Mouse (Mus musculus) neural tube, embryonic 12.5 days (tissue): ENCODE measurements around the gene Id2. TPM values are rescaled to one million over a fixed set of nuclear protein-coding genes. Genes with fewer than 3 reads are reported as not detected.

Experiments used
- ATAC-seq: fragments of 200-750 bp; cut with Nextera tagmentation; 2 replicates; pipeline ENCODE4 v1.8.0; 2017; ENCODE audit warnings: low read depth, mild to moderate bottlenecking, moderate TSS enrichment, moderate library complexity; ENCODE audit not compliant: low FRiP score
- H3K27ac ChIP-seq: fragments of 300-500 bp; sonication (generic); 2 replicates; pipeline ENCODE4 v1.5.1; 2016
- H3K27me3 ChIP-seq: fragments of 300-500 bp; sonication (generic); replicated peaks from 2 replicates; pipeline ENCODE4 v1.6.1; 2016; ENCODE audit warnings: mild to moderate bottlenecking
- H3K36me3 ChIP-seq: fragments of 300-500 bp; sonication (generic); 2 replicates; pipeline ENCODE4 v1.6.1; 2016; ENCODE audit warnings: mild to moderate bottlenecking
- H3K4me1 ChIP-seq: fragments of 300-500 bp; sonication (generic); 2 replicates; pipeline ENCODE4 v1.6.1; 2016
- H3K4me2 ChIP-seq: fragments of 300-500 bp; sonication (generic); replicated peaks from 2 replicates; pipeline ENCODE4 v1.6.1; 2016; ENCODE audit warnings: mild to moderate bottlenecking
- H3K4me3 ChIP-seq: fragments of 300-500 bp; sonication (generic); 2 replicates; pipeline ENCODE4 v1.5.1; 2016
- H3K9ac ChIP-seq: fragments of 300-500 bp; sonication (generic); 2 replicates; pipeline ENCODE4 v1.6.1; 2016; ENCODE audit warnings: mild to moderate bottlenecking
- H3K9me3 ChIP-seq: fragments of 300-500 bp; sonication (generic); 2 replicates; pipeline ENCODE4 v1.6.1; 2016; ENCODE audit warnings: mild to moderate bottlenecking
- WGBS: fragments of 180-500 bp; shearing (Covaris S2); methylation state at CpG from one replicate; pipeline ENCODE4 v1.1.7; 2016; 5-methylcytosine and 5-hydroxymethylcytosine counted together
- polyA plus RNA-seq: library from polyadenylated mRNA; unstranded; fragments of >200 nt; fragmentation: Nextera tagmentation; extraction: Ambion mirVana; gene quantifications from 2 replicates; pipeline ENCODE4 v1.2.1, GENCODE M21; 2016

Id2 gene
- polyA plus RNA-seq, result 203 and 211 TPM in 2 replicates

DNA sequence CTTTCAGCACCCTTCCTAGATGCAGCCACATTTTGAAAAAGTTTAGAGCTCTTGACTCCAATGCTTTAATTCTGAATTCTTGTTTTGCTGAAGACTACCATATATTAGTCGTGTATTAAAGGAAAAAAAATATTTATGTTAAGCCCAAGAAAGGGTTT lies at the start of gene Id2:
Gene Id2 (minus strand): TSS at position 89 of the 158 bp plus-strand sequence.
- peak within 1 kb of the TSS; percentile 96 for H3K4me2 ChIP-seq
- no peaks in the 10 kb centered on the region for H3K36me3 ChIP-seq
- WGBS, result 4% methylated on average over 1 of the region's 1 CpGs
- H3K4me1 ChIP-seq, result peaks cover 66% of the 10 kb centered on the region
- ATAC-seq, result no peak
- no peaks in the 10 kb centered on the region for H3K9me3 ChIP-seq
- no peaks in the 10 kb centered on the region for H3K27me3 ChIP-seq
- H3K9ac ChIP-seq, result peak within 1 kb of the TSS; percentile 33
- peak within 1 kb of the TSS; percentile 69 for H3K4me3 ChIP-seq
- peak within 1 kb of the TSS; percentile 91 for H3K27ac ChIP-seq

DNA sequence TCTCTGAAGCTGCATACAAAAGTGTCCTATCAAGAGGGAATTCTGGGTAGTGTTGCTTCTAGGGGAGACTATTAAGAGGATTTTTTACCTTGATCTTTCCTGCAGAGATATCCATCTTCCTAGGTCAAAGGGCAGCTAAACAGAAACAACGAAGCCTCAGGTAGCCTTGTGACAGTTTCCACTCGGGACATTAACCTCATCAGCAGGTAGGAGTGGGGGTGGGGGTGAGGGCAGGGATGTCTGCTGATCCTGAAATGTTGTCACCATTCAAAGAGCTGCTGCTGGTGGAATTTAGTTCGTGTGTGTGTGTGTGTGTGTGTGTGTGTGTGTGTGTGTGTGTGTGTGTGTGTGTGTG lies 48.4 kb upstream of the Id2 start:
- Histone ChIP-seq H3K9me3 (no peaks in the 10 kb centered on the region), H3K4me1 (no peaks in the 10 kb centered on the region; the same call in 1 of the 2 replicates), H3K4me3 (no peak overlapping the region), H3K27me3 (no peaks in the 10 kb centered on the region), H3K36me3 (no peaks in the 10 kb centered on the region), H3K27ac (no peak overlapping the region), H3K4me2 (no peak overlapping the region), H3K9ac (no peak overlapping the region)
- ATAC-seq, result no peak
- 70% methylated on average over 3 of the region's 3 CpGs for WGBS

DNA sequence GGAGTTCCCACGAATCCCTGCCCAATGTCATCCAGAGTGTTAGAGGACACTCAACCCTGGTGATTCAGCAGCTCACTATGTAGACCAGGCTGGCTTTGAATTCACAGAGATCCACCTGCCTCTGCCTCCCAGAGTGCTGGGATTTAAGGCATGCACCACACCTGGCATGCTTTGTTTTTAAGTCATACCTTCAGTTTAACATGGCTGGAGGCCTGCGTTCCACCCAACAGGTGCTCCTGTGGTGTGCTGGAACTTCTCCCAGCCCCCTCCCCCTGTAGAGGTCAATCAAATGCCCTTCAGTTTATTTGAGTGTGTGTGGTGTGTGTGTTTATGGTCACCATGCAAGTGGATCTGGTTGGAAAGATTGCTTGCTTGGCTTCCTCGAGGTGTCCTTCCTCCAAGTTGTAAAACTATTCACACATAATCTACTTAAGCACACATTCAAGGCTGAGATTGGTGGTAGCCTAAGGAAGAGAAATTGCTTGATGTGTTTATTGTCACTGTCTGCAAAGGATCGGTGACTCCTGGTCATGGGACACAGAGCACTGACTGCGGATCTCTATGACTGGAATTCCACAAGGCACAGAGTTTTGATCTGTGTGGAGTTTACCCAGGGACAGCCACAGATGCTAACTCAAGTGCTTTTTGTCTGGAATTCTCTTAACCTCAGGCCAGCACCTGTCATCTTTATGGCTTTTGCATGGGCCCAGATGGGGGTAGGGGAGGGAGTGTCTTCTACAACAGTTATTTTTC lies 47.8 kb upstream of the Id2 start:
- Histone ChIP-seq H3K36me3 (no peaks in the 10 kb centered on the region), H3K9me3 (no peaks in the 10 kb centered on the region), H3K27ac (no peak overlapping the region), H3K4me3 (no peak overlapping the region), H3K9ac (no peak overlapping the region), H3K4me2 (no peak overlapping the region), H3K4me1 (no peaks in the 10 kb centered on the region; the same call in 1 of the 2 replicates), H3K27me3 (no peaks in the 10 kb centered on the region)
- 59% methylated on average over 5 of the region's 5 CpGs for WGBS
- no peak for ATAC-seq

DNA sequence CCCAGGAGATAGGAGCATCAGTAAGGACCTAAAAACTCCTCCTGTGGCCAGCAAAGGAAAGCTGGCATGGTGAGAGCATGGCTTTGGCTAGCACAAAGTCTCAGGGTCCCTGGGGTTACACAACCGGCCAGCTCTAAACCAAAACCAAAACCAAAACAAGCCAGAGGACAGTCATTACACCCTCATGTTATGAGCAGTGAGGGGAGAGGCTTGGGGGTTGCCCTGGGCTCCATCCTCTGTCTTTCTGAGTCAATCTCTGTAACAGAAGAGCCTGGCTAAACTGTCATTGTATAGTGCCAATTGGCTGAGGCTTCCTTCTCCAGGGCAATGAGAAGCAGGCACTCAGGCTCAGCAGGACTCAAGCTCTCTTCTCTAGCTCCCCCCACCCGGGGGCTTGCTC lies 46.6 kb upstream of the Id2 start:
- no peak for ATAC-seq
- no peak overlapping the region for H3K9ac ChIP-seq
- H3K4me1 ChIP-seq, result no peaks in the 10 kb centered on the region
- H3K27me3 ChIP-seq, result no peaks in the 10 kb centered on the region
- H3K36me3 ChIP-seq, result no peaks in the 10 kb centered on the region
- H3K4me2 ChIP-seq, result no peak overlapping the region
- H3K4me3 ChIP-seq, result no peak overlapping the region
- 60% methylated on average over 2 of the region's 2 CpGs for WGBS
- H3K27ac ChIP-seq, result no peak overlapping the region
- no peaks in the 10 kb centered on the region for H3K9me3 ChIP-seq

DNA sequence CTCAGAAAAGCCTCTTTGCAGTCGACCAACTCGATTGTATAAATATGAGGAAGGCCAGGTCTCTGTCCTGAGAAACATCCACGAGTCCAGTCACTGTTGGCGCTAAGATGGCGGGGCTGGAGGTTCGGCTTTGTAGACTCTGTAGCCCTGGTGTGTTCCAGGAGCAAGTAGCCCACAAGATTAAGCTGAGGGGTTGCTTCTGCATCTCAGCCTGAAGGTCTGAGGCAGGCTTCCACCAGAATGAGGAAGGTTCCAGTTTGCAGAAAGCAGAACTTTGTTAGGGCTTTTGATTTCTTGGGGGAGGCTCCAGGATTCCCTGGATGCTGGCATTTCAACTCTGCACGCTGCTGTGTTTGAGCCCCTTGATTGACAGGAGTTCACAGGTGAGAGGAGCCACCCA lies 45.3 kb upstream of the Id2 start:
- H3K4me2 ChIP-seq, result no peak overlapping the region
- no peak overlapping the region for H3K4me3 ChIP-seq
- 81% methylated on average over 7 of the region's 7 CpGs for WGBS
- ATAC-seq, result no peak
- no peaks in the 10 kb centered on the region for H3K9me3 ChIP-seq
- no peak overlapping the region for H3K27ac ChIP-seq
- no peaks in the 10 kb centered on the region for H3K36me3 ChIP-seq
- H3K4me1 ChIP-seq, result no peaks in the 10 kb centered on the region
- no peak overlapping the region for H3K9ac ChIP-seq
- H3K27me3 ChIP-seq, result no peaks in the 10 kb centered on the region

DNA sequence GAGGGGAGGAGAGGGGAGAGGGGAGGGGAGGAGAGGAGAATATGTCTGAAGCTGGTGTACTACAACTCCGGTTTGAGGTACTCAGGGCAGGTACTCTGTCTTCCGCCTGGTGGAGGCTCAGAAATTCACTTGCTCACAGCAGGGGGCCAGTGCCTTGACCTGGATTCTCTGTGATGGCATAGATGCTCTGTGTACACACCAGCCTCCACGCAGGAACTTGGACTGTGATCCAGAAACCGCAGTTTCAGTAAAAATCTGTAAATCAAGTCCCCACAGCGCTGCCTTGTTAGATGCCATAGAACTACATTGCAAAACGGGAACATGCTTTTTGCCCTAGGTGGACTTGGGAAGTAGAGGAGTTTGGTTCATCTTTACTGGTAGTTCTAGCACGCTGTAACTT lies 44.4 kb upstream of the Id2 start:
- Histone ChIP-seq H3K9me3 (no peaks in the 10 kb centered on the region), H3K4me2 (no peak overlapping the region), H3K9ac (no peak overlapping the region), H3K27ac (no peak overlapping the region), H3K4me3 (no peak overlapping the region), H3K36me3 (no peaks in the 10 kb centered on the region), H3K27me3 (no peaks in the 10 kb centered on the region), H3K4me1 (no peaks in the 10 kb centered on the region)
- no peak for ATAC-seq
- WGBS, result 63% methylated on average over 7 of the region's 7 CpGs

DNA sequence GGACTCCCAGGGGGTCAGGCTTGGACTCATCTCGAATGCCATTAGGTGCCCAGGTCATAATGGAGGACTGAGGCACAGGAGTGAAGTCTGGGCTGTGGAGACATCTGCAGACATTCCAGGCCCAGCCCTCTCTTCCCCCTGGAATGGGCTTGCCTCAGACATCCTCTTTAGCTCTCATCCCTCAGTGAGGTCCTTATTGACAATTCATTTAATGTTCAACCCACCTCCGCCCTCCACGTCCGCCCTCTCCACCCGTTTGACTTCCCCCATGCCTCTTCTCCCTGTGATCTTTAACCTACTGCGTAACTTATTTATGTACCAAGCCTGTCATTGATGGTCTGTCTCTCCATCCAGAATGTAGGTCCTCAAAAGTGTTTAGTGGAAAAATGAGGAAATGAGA lies 43.2 kb upstream of the Id2 start:
- no peak for ATAC-seq
- Histone ChIP-seq H3K36me3 (no peaks in the 10 kb centered on the region), H3K9me3 (no peaks in the 10 kb centered on the region), H3K4me1 (no peaks in the 10 kb centered on the region), H3K27ac (no peak overlapping the region), H3K9ac (no peak overlapping the region), H3K4me3 (no peak overlapping the region), H3K27me3 (no peaks in the 10 kb centered on the region), H3K4me2 (no peak overlapping the region)
- WGBS, result 67% methylated on average over 6 of the region's 6 CpGs

DNA sequence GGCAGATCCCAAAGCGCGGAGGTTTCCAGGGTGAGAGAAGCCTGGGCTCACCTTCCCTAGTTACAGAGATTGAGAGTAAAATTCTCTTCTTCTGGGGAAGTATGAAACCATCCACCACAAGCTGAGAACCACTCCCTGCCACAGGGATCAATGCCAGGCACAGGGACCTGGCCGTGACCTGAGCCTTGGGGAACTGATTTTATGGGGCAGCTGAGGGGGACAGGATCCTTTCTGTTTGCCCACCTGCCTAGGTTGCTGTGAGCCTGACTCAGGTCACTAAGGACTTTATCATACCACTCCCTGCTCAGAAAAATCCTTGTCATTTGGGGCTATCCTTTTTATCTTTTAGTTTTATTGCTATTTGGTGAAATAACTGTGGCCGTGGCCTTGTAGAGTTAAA lies 41.7 kb upstream of the Id2 start:
- Histone ChIP-seq H3K4me3 (no peak overlapping the region), H3K4me2 (no peak overlapping the region), H3K36me3 (no peaks in the 10 kb centered on the region), H3K9ac (no peak overlapping the region), H3K9me3 (no peaks in the 10 kb centered on the region), H3K27ac (no peak overlapping the region), H3K27me3 (no peaks in the 10 kb centered on the region), H3K4me1 (no peaks in the 10 kb centered on the region)
- ATAC-seq, result no peak
- WGBS, result 96% methylated on average over 4 of the region's 4 CpGs

DNA sequence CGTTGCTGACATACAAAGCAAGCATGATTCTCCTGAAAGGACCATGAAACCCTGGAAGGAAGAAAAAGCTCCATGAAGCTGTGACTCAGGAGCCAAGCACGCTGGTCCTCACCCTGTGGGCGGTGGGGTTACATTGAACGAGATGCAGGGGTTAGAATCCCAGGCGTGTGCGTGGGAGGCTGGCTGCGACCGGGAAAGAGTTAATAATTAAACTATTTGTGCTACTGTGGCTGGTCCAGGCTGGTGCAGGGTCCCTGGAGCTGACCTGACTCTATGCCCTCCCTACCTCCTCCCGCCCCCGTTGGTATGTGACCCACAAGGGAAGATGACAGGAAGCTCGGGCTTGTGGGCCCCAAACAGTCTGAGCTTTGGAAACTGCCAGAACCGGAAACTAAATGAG lies 35.1 kb upstream of the Id2 start:
- H3K27ac ChIP-seq, result no peak overlapping the region
- no peak for ATAC-seq
- H3K4me2 ChIP-seq, result no peak overlapping the region
- peaks cover 17% of the 10 kb centered on the region for H3K4me1 ChIP-seq
- H3K4me3 ChIP-seq, result no peak overlapping the region
- H3K27me3 ChIP-seq, result no peaks in the 10 kb centered on the region
- H3K9ac ChIP-seq, result no peak overlapping the region
- no peaks in the 10 kb centered on the region for H3K36me3 ChIP-seq
- 72% methylated on average over 12 of the region's 12 CpGs for WGBS
- no peaks in the 10 kb centered on the region for H3K9me3 ChIP-seq

DNA sequence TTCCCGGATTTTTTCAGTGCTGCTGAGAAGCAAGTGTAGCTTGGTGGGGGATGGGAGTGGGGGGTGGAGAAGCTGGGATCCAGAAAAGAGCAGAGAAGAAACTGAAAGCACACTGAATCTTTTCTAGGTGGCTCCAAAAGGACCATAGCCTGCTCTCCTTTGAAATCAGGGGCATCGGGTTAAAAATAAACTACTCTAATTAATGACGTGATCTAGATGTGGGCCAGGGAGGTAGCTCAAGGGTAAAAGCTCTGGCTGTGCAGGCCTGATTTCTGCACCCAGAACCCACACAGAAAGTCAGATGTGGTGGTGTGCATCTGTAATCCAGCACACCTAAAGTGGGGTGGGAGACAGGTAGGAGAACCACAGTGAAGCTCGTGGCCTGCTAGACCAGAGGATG lies 30.7 kb upstream of the Id2 start:
- no peak overlapping the region for H3K9ac ChIP-seq
- WGBS, result 70% methylated on average over 4 of the region's 4 CpGs
- no peaks in the 10 kb centered on the region for H3K27me3 ChIP-seq
- no peak for ATAC-seq
- no peak overlapping the region for H3K27ac ChIP-seq
- no peaks in the 10 kb centered on the region for H3K36me3 ChIP-seq
- peaks cover 48% of the 10 kb centered on the region for H3K4me1 ChIP-seq
- H3K4me2 ChIP-seq, result no peak overlapping the region
- H3K4me3 ChIP-seq, result no peak overlapping the region
- no peaks in the 10 kb centered on the region for H3K9me3 ChIP-seq

DNA sequence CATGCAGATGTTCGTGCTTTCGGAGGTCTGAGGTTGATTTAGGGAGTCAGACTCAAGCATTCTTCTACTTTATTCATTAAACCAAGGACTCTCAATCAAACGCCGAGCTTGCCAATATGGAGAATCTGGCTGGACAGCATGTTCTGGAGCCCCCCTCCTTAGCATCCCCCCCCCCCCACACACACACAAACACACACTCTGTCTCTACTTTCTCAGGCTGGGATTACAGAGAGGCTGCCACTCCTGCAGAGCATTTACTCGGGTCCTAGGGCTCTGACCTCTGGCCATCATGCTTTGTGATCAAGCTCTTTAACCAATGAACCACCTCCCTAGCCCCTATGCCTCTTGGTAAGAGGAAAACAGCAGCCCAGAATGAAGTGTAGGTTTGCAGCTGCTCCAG lies 29.3 kb upstream of the Id2 start:
- ATAC-seq, result no peak
- Histone ChIP-seq H3K9ac (no peak overlapping the region), H3K27ac (peak overlapping the region; percentile 23; the same call in 1 of the 2 replicates), H3K4me1 (peaks cover 55% of the 10 kb centered on the region), H3K4me2 (no peak overlapping the region), H3K4me3 (no peak overlapping the region), H3K9me3 (no peaks in the 10 kb centered on the region), H3K27me3 (no peaks in the 10 kb centered on the region), H3K36me3 (no peaks in the 10 kb centered on the region)
- WGBS, result 47% methylated on average over 5 of the region's 5 CpGs

DNA sequence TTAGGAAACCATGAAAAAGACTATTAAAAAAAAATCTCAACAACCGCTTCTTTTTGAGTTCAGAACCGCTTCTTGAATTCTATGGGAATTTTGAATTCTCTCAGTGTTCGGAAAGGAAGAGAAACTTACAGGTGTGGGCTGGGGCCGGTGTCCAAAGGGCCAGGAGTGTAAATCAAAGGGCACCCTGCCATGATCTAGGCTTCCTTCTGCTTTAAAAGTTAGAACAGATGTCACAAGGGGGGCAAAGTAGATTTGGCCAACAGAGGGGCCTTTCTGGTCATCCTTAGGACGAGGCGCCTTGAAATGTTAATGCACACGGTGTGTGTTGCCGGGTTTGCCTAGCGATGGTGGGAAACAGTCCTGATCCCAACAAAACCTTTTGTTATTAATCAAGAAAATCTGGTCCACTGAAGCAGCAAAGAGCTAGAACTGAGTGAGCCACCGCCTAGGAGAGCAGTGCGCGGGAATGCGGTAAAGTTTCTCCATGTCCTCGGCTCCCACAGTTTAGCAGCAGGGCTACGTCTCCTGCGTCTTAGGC lies 28.4 kb upstream of the Id2 start:
- Histone ChIP-seq H3K9me3 (no peaks in the 10 kb centered on the region), H3K36me3 (no peaks in the 10 kb centered on the region), H3K27me3 (no peaks in the 10 kb centered on the region), H3K27ac (peak overlapping the region; percentile 62), H3K9ac (no peak overlapping the region), H3K4me1 (peaks cover 55% of the 10 kb centered on the region), H3K4me3 (no peak overlapping the region), H3K4me2 (peak overlapping the region; percentile 30; the same call in 1 of the 2 replicates)
- WGBS, result 12% methylated on average over 16 of the region's 16 CpGs
- ATAC-seq, result no peak

DNA sequence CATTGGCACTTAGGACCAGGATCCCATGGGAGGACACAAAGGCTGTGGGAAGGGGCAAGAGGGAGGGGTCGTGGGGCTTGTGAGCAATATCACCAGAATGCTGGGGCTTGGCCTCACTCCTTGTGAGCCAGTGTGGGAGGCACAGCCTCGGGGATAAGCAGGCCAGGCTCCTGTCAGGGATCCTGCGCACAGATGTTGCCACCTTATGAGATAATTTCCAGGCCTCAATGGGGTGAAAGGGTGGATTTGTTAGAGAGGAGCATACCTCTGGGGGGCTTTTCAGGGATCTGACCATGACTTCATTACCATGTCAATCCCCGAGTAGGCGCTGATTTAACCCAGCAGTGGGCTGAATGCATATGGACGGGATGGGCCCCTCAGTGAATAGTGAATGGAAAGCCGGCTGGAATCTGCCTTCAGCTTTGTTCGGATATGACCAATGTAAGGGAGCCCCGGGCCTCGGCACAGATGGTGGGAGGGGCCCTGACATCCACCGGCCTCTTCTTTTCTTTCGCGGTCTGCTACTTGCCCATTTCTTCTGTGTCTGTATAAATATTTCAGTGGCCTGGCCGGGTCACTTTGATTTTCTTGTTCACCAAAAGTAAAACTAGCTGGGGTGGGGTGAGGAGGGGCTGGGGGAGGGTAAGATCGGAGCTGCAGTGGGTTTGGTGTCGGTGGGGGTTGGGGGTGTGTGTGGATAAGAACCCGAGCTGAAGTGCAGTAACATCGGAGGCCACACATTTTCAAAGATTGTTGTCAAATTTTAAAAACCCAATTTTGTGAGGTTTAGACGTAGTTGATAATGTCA lies 27.7 kb upstream of the Id2 start:
- ATAC-seq, result peak; percentile 94
- 4% methylated on average over 19 of the region's 19 CpGs for WGBS
- no peaks in the 10 kb centered on the region for H3K27me3 ChIP-seq
- H3K9ac ChIP-seq, result no peak overlapping the region
- no peak overlapping the region for H3K4me3 ChIP-seq
- no peaks in the 10 kb centered on the region for H3K9me3 ChIP-seq
- H3K4me1 ChIP-seq, result peaks cover 55% of the 10 kb centered on the region
- H3K27ac ChIP-seq, result peak overlapping the region; percentile 43
- no peaks in the 10 kb centered on the region for H3K36me3 ChIP-seq
- peak overlapping the region; percentile 44 for H3K4me2 ChIP-seq
